Mouse (Mus musculus): ENCODE measurements around the gene Pfkfb2.

Gene Pfkfb2

DNA sequence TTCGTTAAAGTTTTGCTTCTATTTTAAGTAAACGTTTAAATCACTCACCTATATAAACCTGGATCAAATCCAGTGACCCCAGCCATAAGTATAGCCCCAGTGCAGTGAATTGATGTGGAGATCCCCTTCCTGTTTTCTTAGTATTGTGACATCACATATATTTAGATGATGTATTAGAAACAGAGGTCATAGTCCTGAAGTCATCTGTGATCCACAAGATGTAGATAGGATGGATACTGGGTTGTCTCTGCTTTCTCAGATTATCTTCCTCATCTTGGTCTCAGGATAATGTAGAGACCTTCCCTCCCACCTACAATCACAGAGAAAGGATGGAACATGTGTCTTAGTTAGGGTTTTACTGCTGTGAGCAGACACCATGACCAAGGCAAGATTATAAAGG is at the start of gene Pfkfb2:
Pfkfb2 (minus strand) TSS at position 101 of the 400 bp plus-strand sequence.
- no peak for DNase-seq

DNA sequence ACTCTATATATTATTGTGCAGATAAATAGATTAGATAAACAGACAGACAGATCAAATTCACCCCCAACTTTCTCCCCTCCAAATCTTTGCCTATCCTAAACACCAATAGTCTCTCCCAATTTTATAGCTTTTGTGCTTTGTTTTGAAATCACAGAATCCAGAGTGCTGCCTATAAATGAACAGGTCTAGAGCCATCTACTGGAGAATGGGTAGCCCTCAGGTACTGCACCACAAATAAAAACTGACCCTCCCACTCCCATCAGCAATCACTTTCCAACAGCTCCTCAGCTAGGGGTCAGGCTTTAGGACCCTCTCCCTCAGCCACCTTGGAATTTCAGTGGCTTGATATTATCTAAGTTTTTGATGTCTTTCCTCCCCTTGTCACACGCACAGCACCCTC is 47.6 kb upstream of the Pfkfb2 start:
- no peak for DNase-seq

DNA sequence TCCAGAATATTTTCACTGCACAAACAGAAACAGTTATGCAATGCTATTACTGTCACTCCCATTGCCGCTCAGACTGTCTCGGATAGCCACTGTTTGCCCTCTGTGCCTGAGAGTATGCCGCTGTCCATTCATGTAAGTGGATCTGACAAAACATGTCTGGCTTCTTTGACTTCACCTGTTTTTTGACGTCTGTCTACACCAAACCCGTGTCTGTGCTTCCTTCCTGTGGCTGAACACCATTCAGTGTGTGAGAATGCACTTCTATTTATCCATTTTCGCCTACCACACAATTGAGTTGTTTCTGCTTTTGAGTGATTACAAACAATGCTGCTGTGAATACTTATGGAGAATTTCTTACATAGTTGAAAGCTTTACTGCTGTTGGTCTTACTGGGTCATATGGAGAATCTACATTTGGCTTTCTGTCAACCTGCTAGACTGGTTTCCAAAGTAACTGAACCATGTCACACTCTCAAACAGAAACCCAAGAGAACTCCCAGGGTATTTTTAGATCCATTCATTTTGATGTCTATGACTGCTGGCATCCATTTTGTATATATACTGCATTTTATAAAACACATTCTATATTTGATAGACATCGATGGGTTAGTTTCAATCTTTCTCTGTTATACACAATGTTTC is 46.8 kb upstream of the Pfkfb2 start:
- no peak for DNase-seq

DNA sequence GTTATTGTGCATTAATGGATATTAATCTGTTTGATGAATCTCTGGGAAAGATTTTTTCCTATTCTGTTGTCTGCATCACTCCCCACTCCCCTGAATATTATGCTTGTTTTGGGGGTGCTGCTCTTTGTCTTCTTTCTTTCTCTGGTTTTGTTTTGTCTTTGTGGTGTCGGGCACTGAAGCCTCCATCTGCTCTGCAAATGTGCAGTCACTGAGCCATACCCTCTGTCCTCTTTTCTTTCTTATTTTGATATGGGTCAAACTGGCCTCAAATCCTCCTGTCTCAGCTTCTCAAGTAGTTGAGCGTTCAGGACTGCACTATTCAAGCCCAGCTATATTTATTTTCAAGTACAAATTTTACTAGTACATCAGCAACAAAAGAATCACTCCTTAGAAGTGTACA is 46.2 kb upstream of the Pfkfb2 start:
- DNase-seq, result no peak

DNA sequence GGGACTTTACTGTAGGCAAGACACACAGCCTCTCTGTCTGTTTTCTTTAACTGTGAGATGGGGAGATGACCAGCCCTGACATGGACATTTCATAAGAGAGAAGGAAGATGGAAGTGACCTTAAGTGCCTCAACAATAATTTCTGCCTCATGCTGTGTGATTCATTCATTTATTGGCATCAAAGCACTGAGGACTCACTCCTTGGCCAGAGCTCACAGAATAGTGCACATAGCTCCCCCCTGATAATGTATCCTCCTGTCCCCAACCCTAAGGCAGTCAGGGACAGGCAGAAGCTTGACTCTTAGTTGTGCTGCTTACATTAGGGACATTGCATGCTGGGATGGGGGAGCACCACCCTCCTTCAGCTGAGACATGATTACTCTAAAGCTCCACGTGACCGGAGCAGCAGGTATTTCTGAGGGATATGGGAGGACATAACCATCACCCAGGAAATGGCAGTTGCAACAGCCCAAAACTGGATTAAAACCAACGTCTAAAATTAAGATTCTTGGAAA is 42.0 kb upstream of the Pfkfb2 start:
- no peak for DNase-seq

DNA sequence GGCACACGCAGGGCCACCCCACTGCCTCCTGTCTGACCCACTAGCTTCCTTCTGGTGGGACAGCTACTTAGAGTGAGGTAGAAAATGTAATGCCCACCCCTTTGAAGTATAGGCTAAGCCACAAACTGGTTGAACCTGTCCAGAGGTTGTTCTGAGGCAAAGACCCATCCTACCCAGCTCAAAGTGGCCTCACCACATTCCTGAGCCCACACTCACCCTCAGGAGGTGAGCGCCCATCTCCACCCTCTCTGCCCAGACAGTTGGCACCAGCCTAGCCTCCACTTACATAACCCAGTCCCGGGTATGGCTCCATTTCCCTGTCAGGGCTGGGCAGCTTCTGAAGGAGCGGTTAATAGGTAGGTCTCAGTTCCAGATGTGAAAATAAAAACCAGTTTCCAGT is 41.4 kb upstream of the Pfkfb2 start:
- DNase-seq, result no peak

DNA sequence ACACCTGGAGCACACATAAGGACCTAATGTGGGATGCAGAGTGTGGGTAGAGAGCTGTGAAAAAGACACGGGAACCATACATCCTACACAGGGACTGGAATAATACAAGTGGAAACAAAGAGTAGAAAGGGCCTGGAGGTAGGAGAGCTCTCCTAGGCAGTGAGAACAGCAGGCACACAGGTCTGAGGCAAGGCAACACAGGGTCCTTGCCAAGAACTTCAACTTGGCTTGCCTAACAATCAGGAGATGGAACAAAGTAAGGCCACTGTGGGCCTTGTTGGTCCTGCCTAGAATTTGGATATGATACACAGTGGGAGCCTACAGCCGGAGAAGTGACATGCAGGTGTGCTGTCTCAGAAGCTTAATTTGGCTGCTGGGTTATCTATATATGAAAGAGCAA is 40.9 kb upstream of the Pfkfb2 start:
- no peak for DNase-seq

DNA sequence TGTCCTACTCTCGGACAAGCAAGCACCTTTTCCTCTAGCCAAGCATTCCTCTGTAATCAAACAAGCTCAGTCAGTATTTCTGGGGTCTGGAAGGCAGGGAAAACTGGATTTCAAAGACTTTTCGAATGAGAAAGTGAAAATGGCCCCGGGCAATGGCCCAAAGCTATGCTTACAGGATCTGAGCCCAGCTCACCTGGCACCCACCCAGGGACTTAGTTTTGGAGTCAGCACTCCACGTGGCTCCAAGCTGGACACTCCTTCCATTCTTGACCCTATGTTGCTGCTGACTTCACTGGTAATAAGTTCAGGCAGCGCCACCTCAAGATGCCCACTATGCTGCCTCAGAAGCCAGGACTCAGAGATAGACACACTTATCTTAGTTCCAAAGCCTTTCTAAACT is 38.0 kb upstream of the Pfkfb2 start:
- DNase-seq, result no peak

DNA sequence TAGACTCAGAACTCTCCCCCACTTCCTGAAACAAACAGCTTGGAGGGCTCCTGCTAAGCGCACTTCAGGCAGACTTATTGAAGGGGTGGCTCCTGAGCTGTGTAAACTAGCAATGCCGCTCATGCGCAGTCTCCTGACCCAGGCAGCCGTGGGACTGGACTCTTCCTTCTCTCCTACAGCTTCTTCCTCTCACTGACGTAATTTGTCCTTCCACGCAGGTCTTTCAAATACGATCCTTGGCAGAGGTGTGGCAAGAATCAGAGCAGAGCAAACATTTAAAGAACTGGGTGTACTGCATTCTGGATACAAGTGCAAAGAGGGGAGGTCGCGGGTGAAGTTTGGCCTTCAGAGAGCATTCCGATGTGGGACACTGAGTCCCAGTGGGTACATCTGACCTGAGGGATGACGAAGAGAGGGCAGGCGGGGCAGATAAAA is 35.0 kb upstream of the Pfkfb2 start:
- no peak for DNase-seq

DNA sequence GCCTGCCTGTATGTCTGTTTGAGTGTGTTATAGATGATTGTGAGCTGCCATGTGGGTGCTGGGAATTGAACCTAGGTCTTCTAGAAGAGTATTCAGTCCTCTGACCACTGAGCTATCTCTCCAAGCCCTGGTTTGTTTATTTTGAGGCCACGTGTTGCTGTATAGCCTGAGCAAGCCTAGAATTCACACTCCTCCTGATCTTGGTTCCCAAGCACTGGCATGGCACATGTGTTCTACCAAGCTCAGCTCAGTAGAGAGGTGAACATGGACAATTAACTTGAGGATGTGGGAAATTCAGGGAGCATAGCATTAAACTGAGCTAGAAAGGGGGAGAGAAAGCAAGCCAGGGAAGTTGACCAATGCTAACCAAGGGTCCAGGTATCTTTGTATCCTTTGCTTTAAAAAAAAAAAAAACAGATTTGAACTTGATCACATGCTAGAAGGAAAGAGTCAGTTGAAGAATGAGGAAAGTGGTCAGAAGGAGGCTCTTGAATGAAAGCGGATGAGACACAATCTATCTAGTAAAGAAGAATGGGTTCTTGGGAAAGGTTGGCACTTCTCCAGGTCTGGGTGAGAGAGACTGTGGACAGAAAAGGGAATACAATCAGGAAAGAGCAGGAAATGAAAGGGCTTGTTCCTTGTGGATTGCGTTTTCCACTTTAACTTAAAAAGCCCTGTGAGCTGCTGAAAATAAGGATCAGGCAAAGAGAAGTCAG is 33.1 kb upstream of the Pfkfb2 start:
- no peak for DNase-seq

DNA sequence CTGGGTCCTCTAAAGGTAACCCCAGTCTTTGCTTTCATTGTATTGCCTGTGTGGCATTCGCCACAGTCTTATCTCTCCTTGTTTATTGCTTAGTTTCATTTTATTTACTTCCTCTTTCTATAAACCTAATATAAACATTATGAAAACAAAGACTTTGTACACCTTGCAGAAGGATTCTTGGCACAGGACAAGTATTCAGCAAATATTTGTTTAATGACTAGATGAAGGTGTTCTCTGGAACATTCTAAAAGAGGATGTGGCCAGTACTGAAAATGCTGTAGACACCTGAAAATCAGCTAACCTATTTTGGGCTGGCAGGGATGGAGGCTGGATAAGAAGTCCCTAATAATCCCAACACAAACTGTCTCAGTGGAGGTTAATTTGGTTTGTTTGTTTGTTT is 32.5 kb upstream of the Pfkfb2 start:
- DNase-seq, result no peak

DNA sequence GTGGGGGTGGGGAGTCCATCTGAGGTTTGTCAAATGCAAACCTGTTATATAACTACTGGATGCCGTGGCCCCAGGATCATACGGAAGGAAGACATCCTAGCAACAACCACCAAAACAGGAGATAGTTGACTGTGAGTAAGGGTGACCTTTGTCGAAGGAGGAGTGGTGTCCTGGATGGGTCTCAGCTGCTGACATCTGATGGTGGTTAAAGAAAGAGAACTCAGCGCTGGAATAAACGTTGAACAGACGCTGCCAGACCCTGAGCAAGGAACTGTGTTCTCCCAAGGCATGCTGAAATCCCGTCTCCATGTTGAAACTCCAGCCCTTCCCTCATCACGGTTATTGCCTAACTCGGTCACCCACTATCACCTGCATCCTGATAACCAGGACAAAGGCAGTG is 30.6 kb upstream of the Pfkfb2 start:
- DNase-seq, result no peak

DNA sequence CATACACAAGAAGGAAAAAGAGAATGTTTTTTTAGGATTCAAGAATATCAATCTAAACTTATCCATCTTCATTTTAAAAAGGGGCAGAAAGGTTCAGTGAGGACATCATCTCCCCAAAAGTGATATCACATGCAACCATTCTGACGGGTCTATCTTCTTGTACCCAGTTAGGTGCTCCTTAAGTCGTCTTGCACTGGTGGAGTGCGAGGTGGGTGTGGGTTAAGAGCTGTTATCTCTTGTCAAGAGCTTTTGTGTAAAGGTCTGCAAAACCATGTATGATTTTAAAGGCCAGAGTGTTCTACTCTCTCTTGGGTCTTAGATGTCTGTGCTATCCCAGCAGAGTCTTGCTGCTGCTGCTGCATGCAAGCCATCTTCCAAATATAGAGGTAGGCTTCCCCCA is 17.8 kb upstream of the Pfkfb2 start:
- DNase-seq, result no peak

DNA sequence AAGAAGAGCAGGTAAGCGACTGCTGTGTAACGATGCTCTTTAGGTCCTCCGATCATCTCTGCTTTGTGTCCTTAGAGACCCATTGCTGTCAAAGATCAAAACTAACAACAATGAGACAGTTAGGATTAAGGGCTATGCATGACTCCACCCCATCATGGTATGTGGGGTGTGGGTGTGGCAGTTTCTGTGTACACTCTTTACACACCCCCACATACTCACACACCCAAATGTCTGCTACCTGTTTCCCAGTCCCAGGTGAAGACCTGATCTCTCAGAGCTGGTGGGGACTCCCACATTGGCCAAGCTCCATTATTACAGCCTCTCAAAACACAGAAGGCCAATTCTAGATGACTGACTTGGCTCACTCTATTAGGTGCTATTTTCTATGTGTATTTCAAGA is 16.5 kb upstream of the Pfkfb2 start:
- DNase-seq, result no peak

DNA sequence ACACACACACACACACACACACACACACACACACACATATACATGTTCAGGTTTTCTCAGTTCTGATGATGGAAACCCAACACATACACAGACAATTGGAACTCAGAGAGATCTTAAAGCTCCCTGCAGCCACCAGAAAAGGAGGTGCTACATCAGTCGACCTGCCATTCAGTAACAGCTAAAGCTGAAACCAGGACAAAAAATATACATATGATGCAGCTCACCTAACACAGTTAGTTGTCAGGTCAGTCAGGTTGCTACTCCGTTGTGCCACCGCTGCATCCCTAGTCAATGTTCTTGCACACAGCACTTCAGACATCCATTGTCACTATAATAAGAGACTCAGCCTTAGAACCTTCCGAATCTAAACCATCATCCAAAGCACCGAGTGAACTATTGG is 15.9 kb upstream of the Pfkfb2 start:
- no peak for DNase-seq

DNA sequence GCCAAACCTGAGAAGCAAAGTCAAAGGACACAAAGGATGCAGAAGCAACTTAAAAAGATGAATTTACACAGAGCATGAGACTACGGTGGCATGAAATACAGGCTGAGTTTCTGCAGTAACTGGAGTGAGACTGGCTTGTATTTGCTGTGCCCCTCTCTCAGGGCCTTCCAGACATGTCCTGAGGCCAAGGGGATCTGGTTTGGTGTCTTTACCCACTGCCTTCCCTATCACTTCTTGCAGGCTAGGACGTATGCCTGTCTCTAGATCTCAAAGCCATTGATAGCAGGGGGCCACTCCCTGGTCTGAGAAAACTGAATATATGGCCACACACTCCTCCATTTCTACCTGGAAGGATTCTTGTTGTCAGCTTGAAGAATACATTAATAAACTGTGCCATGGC is 15.2 kb upstream of the Pfkfb2 start:
- no peak for DNase-seq

DNA sequence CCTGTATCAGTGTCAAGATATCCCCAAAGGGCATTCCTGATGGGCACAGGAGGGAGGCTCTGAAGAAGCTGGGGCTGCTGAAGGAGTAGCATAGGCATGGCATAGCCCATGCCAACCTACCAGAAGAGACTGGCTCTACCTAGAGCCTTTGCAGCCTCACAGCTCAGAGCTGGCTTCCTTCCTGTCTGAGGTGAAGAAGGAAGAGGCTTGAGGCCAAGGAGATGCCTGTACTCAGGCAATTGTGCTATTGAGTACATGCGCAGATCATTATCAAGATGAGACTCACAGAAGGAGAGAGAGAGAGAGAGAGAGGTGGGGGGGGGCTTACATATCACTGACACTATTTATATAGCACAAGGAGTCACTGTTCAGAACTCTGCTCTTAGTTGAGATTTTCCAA is 14.7 kb upstream of the Pfkfb2 start:
- peak; percentile 34 for DNase-seq

DNA sequence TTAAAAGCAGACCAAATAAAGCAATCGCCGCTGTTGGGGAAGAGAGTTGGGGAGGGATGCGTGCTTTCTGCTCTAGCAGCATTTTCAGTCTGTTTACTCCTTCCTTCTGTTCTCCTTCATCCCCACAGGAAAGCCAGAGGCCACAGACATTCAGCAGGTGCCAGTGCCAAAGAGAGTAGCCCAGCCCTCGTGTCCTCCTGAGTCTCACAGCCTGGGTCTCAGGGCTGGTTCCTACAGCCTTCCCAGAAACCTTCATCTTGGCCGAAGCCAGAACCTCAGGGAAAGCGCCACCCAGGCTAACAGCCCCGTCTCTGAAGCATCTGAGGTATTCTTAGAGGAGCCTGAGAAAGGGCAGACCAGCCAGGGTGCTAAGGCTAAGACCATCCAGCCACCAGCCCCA is 13.1 kb upstream of the Pfkfb2 start:
- DNase-seq, result no peak

DNA sequence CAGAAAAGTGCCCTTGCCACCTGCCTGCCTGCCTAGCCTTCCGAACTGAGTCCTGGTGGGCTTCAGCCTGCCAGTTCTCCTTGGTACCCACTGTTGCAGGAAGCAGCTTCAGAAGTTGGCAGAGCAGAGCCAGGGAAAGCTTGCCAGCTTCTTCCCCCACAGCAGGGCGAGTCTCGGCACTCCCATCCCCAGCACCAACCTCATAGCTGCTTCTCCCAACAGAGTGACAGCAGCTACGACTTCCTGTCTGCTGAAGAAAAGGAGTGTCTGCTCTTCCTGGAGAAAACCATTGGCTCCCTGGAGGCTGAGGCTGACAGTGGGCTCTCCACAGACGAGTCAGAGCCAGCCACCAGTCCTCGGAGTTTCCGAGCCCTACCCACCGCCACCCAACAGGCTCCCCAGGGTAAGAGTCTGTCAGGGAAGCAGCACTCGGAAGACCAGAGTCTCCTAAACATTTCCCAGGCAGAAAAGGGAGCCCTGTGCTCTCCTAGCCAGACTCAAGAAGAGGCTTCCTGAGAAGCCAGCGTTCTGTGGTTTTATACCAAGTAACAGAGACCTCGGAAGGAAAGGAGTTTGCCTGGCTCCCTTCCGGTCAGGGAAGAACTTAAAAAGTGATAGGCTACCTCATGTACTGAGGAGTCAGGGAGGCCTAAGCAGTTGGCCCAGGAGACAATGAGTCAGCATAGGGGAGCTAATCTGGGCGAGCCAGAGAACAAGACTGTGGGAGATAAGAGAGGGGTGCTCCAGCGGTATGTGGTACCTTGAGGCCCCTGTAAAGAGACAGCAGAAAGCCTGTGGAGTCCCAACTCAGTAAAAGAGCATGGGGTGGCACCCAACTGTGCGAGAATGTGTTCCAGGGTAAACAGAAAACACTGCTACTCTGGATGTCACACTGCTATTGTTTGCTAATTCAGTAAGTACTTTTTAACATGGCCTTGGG is 12.0 kb upstream of the Pfkfb2 start:
- no peak for DNase-seq

DNA sequence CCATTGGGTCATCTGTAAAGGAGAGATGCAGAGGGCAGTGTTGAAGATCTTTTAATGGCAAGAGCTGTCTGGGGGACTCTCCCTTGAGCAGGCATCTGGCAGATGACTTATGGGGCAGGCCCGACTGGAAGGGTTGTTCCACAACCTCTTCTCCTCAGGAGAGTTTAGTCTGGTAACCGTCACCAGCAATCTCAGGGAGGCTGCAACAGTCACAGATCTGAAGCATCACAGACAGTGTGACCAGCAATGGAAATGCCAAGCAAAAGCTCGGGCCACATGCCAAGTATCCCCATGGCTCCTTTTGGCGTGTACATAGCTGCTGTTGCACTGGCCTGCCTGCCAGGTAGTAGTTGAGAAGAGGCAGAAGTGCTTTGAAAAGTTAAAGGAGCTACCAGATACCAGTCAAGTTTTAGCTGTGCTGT is 11.2 kb upstream of the Pfkfb2 start:
- DNase-seq, result no peak

DNA sequence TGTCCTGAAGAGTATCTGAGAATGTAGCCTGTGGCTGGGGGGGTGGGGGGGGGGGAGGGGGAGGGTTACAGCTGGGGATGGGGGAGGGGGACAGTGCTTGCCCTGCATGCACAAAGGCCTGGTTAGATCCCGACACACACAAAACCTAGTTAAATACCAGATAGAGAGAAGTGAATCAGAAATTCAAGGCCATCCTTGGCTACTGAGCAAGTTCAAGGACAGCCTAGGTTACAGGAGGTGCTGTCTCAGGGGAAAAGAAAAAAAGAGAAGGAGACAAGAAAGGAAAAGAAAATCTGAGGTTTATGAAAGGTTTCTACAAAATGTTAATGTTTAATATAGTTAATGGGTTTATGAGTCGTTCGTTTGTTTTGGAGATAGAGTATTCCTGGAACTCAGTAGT is 10.6 kb upstream of the Pfkfb2 start:
- DNase-seq, result no peak

DNA sequence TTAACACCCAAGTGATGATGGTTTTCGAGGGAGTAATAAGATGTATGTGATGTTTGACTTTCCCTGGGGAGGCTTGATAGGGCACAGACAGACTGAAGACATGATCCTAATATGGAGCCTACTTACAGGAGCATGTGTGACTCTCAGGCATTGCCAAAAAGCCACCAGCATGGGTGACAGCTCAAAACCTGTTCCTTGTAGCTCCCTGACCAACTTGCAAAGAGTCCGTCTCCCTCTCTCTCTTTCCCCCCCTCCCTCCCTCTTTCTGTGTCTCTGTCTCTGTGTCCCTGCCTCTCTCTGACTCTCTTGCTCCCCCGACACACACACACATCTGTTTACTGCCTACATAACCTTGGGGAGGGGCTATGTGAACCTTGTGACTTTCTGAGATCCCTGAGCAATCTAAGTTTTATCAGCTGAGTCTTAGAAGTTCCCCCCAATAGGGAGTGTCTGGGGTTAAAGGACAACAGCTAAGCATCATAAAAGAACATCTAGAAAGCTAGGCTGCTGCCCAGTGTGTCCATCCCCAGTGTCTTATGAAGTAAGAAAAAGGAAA is 9.6 kb upstream of the Pfkfb2 start:
- DNase-seq, result no peak

DNA sequence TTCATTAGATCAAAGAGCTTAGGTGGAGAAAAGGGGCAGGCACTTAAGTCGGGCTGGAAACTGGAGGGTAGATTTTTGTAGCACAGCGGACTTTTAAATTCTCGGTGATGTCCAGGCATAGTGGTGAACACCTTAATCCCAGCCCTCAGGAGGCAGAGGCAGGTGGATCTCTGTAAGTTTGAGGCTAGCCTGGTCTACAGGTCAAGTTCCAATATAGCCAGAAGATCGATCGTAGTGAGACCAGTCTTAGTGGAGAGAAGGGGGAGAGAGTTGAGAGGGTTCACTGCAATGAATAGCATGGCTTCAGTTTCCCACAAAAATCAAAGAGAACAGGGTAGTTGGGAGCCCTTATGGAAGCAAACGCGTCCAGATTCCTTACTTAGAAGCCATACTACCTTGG is 8.9 kb upstream of the Pfkfb2 start:
- no peak for DNase-seq
